Mouse (Mus musculus) stomach, embryonic 14.5 days (tissue): ENCODE results near the gene Slc30a4. TPM values are rescaled to one million over a fixed set of nuclear protein-coding genes. Genes with fewer than 3 reads are reported as not detected.
A peak's percentile ranks its signal among the peaks of the same experiment; 100 is the strongest.

Experiments
- ATAC-seq: fragments of 200-750 bp; cut with Nextera tagmentation; 2 replicates; pipeline ENCODE4 v1.8.0; 2017; ENCODE audit warnings: low read depth, moderate TSS enrichment; ENCODE audit not compliant: insufficient number of reproducible peaks, insufficient read depth, low FRiP score
- H3K27ac ChIP-seq: fragments of 300-500 bp; sonication (generic); 2 replicates; pipeline ENCODE4 v1.5.1; 2014; ENCODE audit warnings: mild to moderate bottlenecking, low read length, moderate library complexity, mixed read lengths
- H3K27me3 ChIP-seq: fragments of 300-500 bp; sonication (generic); 2 replicates; pipeline ENCODE4 v1.6.1; 2014; ENCODE audit warnings: low read length, control low read depth, mixed read lengths; ENCODE audit not compliant: control insufficient read depth, insufficient read depth
- H3K36me3 ChIP-seq: fragments of 300-500 bp; sonication (generic); 2 replicates; pipeline ENCODE4 v1.6.1; 2014; ENCODE audit warnings: mild to moderate bottlenecking, control low read depth, low read length, moderate library complexity, mixed read lengths; ENCODE audit not compliant: control insufficient read depth, insufficient read depth
- H3K4me1 ChIP-seq: fragments of 300-500 bp; sonication (generic); 2 replicates; pipeline ENCODE4 v1.6.1; 2014; ENCODE audit warnings: low read length, control low read depth, mixed read lengths; ENCODE audit not compliant: control insufficient read depth, insufficient read depth
- H3K4me2 ChIP-seq: fragments of 300-500 bp; sonication (generic); replicated peaks from 2 replicates; pipeline ENCODE4 v1.6.1; 2014; ENCODE audit warnings: low read depth, low read length, control low read depth
- H3K4me3 ChIP-seq: fragments of 300-500 bp; sonication (generic); 2 replicates; pipeline ENCODE4 v1.5.1; 2014; ENCODE audit warnings: low read depth, low read length, control low read depth
- H3K9ac ChIP-seq: fragments of 300-500 bp; sonication (generic); replicated peaks from 2 replicates; pipeline ENCODE4 v1.6.1; 2014; ENCODE audit warnings: low read depth, mild to moderate bottlenecking, control low read depth, low read length, moderate library complexity, mixed read lengths
- H3K9me3 ChIP-seq: fragments of 300-500 bp; sonication (generic); 2 replicates; pipeline ENCODE4 v1.6.1; 2016; ENCODE audit warnings: low read depth, low read length, control low read depth; ENCODE audit not compliant: control insufficient read depth
- WGBS: fragments of 180-500 bp; shearing (Covaris S2); extraction: QIAGEN DNeasy Blood & Tissue Kit; methylation state at CpG from one replicate; pipeline ENCODE4 v1.1.7; 2014; 5-methylcytosine and 5-hydroxymethylcytosine counted together
- polyA plus RNA-seq: library from polyadenylated mRNA; unstranded; fragments of >200 nt; fragmentation: Nextera tagmentation; extraction: Ambion mirVana; gene quantifications from 2 replicates; pipeline ENCODE4 v1.2.1, GENCODE M21; 2014

The Slc30a4 gene
- polyA plus RNA-seq, 1 experiment from 2014 or later = 13.4 TPM

DNA sequence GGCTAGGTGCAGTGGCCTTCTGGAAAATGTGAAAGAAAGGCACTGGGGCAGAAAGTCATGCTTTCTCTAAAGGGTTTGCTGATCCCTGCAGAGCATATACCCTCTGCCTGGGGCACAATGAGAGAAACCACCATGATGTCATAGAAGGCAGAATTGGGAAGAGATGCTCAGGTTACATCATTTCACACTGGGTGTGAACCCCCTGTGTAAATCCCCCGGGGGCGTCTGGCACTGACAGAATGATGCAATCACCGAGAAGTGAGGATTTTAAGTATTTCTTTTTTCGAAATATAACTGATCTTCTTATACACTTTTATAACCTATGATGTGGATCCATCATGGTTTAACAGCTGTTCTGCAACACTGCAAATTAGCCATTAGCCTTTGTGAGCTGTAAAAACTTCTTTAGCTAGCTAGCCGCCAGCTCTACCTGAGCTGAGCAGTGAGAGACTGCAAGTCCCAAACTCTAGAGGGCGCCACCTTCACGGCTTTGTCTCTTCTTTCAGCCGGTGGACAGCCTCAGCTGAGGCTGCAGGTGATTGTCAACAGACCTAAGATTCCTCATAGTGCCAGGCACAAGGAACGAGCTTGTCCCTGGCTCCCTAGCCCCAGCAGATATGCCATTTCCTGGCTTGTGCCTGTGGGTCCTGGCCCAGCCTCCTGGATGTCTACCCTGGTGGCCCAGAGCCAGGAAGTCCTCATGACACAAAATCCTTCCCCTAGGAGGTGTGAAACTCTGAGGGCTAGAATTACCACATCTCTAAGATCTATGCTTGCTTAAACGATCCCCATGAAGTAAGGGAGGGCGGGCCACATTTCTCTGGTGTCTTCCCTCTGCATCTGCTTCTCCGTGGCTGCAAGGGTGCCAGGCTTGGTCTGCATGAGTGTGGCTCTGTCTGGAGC is 36.2 kb downstream of the Slc30a4 start:
- Histone ChIP-seq H3K27ac (no peak overlapping the region), H3K4me2 (no peak overlapping the region), H3K36me3 (no peaks in the 10 kb centered on the region), H3K9ac (no peak overlapping the region), H3K4me3 (no peak overlapping the region), H3K27me3 (no peaks in the 10 kb centered on the region), H3K4me1 (no peaks in the 10 kb centered on the region), H3K9me3 (no peaks in the 10 kb centered on the region)
- peak; percentile 56; the same call in 1 of the 2 replicates for ATAC-seq
- WGBS = 40% methylated on average over 12 of the region's 12 CpGs

DNA sequence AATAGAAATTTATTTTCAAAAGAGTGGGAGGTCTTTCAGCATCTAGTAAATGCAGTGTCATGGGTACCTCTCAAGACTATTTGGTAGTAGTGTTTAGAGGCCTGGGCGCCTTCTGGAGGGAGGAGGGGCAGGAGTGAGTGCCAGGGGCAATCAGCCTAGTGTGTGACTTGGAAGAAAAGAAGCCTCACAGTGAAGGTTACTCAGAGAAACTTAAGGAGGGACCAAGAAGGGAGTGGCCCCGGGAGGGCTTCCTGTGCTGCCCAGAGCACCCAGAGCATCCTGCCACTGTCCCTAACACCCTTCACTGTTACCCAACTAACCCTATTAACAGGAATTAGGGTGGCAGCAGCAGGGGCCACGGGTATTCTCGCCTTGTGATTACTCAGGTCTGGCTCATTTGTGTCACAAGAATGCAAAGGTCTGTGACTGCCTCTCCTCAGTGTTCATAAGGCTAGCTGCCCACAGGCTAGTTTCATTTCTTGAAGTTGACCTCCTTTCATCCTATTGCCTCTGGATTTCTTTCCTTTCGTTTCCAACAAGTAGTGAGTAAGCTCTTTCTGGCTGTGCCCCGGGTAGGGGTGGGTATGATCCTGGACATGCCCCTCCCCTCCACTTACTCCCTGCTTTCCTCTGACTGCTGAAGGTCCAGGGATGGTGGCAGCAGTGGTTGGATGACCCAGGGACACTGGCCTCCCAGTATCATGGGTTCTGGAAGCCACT is 37.0 kb downstream of the Slc30a4 start:
- 54% methylated on average over 6 of the region's 6 CpGs for WGBS
- Histone ChIP-seq H3K27me3 (no peaks in the 10 kb centered on the region), H3K9ac (no peak overlapping the region), H3K36me3 (no peaks in the 10 kb centered on the region), H3K4me1 (no peaks in the 10 kb centered on the region), H3K4me2 (no peak overlapping the region), H3K27ac (no peak overlapping the region), H3K4me3 (no peak overlapping the region), H3K9me3 (no peaks in the 10 kb centered on the region)
- no peak for ATAC-seq

DNA sequence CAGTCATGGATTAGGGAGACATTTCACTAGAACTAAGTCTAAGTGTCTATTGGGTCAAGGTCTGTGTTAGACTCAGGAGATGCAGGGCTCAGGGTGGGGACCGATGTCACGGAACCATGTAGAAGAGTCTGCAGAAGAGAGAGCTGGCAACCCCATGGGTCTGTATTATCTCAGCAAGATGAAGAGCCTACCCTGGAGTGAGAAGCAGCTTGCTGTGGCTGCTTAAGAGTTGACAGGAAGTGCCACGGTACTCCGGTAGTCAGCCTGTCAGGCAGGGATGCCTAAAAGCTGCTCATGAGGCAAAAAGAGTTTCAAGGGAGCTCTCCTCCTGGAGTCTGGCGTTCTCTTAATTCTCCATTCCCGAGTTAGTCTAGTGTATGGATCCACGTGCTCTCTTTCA is 42.6 kb downstream of the Slc30a4 start:
- no peak overlapping the region for H3K4me3 ChIP-seq
- no peaks in the 10 kb centered on the region for H3K36me3 ChIP-seq
- no peaks in the 10 kb centered on the region for H3K27me3 ChIP-seq
- no peaks in the 10 kb centered on the region for H3K9me3 ChIP-seq
- H3K9ac ChIP-seq = no peak overlapping the region
- ATAC-seq = no peak
- no peak overlapping the region for H3K27ac ChIP-seq
- H3K4me2 ChIP-seq = no peak overlapping the region
- 0 out of 2 replicates have a peak, but pooled peaks cover 4% of the 10 kb centered on the region for H3K4me1 ChIP-seq
- 81% methylated on average over 7 of the region's 7 CpGs for WGBS

DNA sequence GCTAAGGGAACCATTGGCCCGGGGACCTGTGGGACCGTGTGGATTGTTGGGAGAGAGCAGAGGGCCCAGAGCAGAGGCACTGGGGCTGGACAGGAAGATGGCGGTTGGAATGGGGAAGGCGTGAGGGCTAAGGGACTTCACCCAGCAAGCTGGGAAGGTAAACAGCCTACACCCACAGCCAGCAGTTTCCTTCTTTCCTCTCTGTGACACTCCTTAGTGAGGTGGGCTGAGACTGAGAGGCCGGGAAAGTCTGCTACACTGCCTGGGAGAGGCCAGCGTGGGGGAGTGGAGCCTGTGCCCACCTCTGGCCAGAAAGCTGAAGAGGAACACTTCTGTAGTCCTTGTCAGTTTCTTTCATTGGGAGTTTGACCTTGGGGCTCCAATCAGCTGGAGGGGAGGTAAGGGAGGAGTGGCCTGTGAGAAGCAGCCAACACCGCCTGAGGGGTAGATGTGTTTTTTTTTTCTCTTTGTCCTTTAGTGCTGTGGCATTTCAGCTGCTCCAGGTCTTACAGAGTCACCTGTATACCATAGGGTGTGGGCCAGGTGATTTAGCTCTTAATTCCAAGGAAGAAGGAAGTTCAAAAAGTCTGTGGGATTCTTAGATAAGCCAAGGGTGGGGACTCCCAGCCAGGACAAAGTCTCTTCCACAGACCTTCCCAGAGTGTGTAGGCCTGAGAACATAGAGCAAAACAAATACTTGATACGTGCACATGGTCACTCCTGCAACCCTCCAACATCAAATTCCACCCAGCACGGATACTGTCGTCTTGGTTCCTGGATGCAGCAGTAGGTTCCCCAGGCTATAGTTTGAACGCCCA is 44.5 kb downstream of the Slc30a4 start:
- Histone ChIP-seq H3K9me3 (no peaks in the 10 kb centered on the region), H3K36me3 (no peaks in the 10 kb centered on the region), H3K4me3 (no peak overlapping the region), H3K27me3 (no peaks in the 10 kb centered on the region), H3K27ac (peak overlapping the region; percentile 10; the same call in 1 of the 2 replicates), H3K4me1 (0 out of 2 replicates have a peak, but pooled peaks cover 4% of the 10 kb centered on the region), H3K4me2 (no peak overlapping the region), H3K9ac (no peak overlapping the region)
- WGBS = 78% methylated on average over 11 of the region's 11 CpGs
- ATAC-seq = peak; percentile 77

DNA sequence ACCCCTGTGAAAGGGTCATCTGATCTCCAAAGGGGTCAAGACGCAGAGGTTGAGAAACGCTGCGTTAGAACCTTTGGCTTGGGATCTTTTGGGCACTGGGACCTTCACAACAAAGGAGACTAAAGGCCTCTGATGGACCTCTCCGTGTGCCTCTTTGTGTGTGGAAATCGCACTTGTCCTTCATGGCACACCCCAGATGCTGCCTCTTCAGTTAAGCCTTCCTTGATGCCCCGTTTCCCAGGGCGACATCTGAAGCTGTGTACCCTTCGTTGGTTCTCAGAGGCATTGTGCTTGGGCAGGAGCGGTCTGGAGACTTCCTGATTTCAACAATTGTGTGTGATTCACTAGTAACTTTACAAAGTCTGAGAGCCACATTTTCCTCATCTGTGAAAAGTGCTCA is 45.7 kb downstream of the Slc30a4 start:
- Histone ChIP-seq H3K4me2 (no peak overlapping the region), H3K4me3 (no peak overlapping the region), H3K4me1 (0 out of 2 replicates have a peak, but pooled peaks cover 4% of the 10 kb centered on the region), H3K36me3 (no peaks in the 10 kb centered on the region), H3K9ac (no peak overlapping the region), H3K27ac (no peak overlapping the region), H3K27me3 (no peaks in the 10 kb centered on the region), H3K9me3 (no peaks in the 10 kb centered on the region)
- 41% methylated on average over 9 of the region's 9 CpGs for WGBS
- no peak for ATAC-seq

DNA sequence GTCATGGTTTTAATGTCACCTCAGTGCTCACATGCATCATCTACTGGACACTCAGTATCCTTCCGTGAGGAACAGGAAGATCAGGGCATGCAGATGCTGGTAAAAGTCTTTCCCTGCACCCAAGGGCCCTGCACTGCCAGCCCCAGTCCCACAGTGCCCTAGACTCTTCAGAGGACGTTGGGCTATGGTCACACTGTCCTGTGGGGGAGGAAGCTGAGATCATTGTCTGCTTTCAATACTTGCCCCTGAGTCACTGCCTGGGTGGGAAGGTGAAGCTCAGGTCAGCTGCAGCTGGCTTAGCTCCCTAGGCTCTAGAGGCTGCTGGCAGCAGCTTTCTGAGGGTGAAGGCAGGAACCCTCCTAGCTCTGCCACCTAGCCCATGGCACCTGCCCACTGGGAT is 46.4 kb downstream of the Slc30a4 start:
- H3K4me3 ChIP-seq = no peak overlapping the region
- no peaks in the 10 kb centered on the region for H3K9me3 ChIP-seq
- H3K9ac ChIP-seq = no peak overlapping the region
- ATAC-seq = no peak
- H3K4me2 ChIP-seq = no peak overlapping the region
- H3K27ac ChIP-seq = no peak overlapping the region
- no peaks in the 10 kb centered on the region for H3K36me3 ChIP-seq
- 0 out of 2 replicates have a peak, but pooled peaks cover 4% of the 10 kb centered on the region for H3K4me1 ChIP-seq
- 43% methylated on average over 2 of the region's 2 CpGs for WGBS
- no peaks in the 10 kb centered on the region for H3K27me3 ChIP-seq

DNA sequence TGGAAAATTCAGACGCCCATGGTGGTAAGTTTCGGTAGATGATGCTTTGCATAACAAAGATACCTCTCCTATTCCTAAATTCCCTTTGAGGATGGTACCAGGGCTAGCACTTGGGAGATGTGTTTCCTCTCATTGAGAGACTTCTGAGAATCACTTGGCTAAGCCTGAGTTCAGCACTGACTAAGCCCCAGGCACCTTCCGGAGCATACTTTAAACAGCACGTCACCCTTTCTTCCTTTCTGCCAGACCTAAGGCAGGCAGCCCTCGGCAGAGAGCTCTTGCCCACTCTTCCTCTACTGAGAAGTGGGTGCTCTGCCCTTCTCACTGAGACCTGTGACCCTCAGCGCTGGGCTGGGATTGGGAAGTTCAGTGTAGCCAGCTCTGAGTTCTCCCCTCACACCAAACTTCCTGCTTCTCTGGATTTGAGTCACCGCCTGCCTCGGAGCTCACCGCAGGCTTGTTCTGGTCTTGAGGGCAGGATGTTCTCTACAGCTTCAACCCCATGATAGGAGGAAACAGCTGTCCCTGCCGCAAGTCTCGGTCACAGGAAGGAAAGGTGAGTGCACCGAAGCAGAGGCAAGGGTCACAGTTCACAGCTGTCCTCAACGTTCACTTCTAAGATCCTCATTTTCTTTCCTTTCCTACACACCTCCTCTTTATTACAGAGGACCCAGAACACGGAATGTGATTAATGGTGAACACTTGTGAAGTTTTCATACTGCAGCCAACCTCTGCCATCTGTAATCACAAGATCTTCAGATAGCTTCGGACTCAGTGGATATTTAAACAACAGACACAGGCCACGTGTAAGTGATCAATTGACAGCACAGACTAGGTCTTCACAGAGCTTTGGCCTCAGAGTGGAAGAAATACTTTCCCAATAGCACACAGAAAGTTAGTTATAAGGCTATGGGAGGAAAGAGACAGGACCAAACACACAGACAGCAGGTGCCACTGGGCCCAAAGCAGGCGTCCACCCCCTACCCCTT is 50.1 kb downstream of the Slc30a4 start:
- no peak for ATAC-seq
- Histone ChIP-seq H3K9me3 (no peaks in the 10 kb centered on the region), H3K27me3 (no peaks in the 10 kb centered on the region), H3K4me2 (no peak overlapping the region), H3K36me3 (no peaks in the 10 kb centered on the region), H3K27ac (no peak overlapping the region), H3K9ac (no peak overlapping the region), H3K4me3 (no peak overlapping the region), H3K4me1 (0 out of 2 replicates have a peak, but pooled peaks cover 4% of the 10 kb centered on the region)
- WGBS = 50% methylated on average over 17 of the region's 17 CpGs
